In the genomic region with DNA sequence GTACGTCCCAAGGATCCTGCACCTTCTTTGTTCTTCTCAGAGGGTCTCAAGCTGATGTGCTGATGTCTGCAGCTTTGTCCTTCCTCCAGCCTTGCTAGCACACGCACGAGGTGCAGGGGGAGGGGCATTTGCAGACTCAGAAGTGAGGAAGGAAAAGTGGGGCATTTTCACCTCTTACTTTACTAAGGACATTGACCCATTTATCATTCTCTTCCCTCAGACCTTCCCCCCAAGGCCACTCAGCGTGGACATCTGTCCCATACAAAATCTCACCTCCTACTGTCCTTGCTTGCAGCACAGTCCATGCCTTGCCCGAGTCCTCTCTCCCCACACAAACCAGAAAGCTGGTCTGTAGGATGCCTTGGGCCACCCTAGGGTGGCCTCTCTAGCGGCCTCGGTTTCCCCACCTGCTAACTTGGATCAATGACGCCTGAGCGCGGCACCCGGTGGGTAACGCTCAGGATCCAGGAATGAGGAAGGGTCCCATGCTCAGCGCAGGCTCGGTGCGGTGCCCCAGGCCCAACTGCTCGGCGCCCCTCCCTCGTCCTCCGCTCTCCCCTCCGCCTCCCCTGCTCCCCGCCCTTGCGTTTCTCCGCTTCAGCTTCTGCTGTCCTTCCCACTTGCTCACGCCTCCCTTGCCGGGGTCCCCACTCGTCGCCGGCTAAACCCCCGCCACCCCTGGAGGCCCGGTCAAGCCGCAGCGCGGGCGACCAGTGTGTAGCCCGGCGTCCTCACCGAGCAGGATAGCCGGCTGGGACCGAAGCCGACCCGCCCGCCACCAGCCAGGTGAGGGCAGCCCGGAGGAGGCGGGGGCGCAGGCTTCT, we compare ENCODE assay signal across 9 mouse cellular contexts. TPM values are rescaled to one million over a fixed set of nuclear protein-coding genes. Genes with fewer than 3 reads are reported as not detected.
A peak's percentile ranks its signal among the peaks of the same experiment; 100 is the strongest.
DNase-seq lines count a peak whose midpoint lies in the region; ATAC-seq and TF ChIP-seq lines count a peak whose summit lies in the region.
"Had no signal": no experiment of that assay in that cellular context is flagged by ENCODE, and none has a peak within 500 bp of the region (broad histone marks: within the 10 kb centered on the region; RNA-seq: fewer than 3 reads in every experiment).

A gene (plus strand): TSS at position 643 of the 824 bp plus-strand sequence.

- H3K4me1 ChIP-seq in lung, postnatal 0 days (ENCODE audit: insufficient read depth, low read depth, low read length): no peaks in the 10 kb centered on the region; the same call in none of the 2 replicates
- peaks cover 22% of the 10 kb centered on the region for H3K4me1 ChIP-seq in heart, postnatal 0 days (ENCODE audit: control insufficient read depth, insufficient read depth)
- H3K4me1 ChIP-seq in neural tube, embryonic 11.5 days (ENCODE audit: control insufficient read depth, insufficient read depth, low read length): peaks cover 5% of the 10 kb centered on the region; the same call in 1 of the 2 replicates

- no peaks in the 10 kb centered on the region for H3K9me3 ChIP-seq in lung, postnatal 0 days (ENCODE audit: low read length)
- no peaks in the 10 kb centered on the region for H3K9me3 ChIP-seq in heart, postnatal 0 days (replicated peaks; ENCODE audit: control insufficient read depth, low read length)
- no peaks in the 10 kb centered on the region for H3K9me3 ChIP-seq in neural tube, embryonic 11.5 days (ENCODE audit: control insufficient read depth, low read length)

- H3K36me3 ChIP-seq in lung, postnatal 0 days (ENCODE audit: insufficient read depth, low read length): no peaks in the 10 kb centered on the region
- H3K36me3 ChIP-seq in heart, postnatal 0 days (replicated peaks; ENCODE audit: control insufficient read depth, insufficient read depth, low read length): no peaks in the 10 kb centered on the region
- H3K36me3 ChIP-seq in neural tube, embryonic 11.5 days (ENCODE audit: control insufficient read depth, insufficient read depth, low read length): no peaks in the 10 kb centered on the region

- peak within 1 kb of the TSS; percentile 59 for H3K4me2 ChIP-seq in lung, postnatal 0 days (replicated peaks; ENCODE audit: low read depth, low read length)
- H3K4me2 ChIP-seq in heart, postnatal 0 days (ENCODE audit: low read depth, low read length): peak within 1 kb of the TSS; percentile 76
- peak within 1 kb of the TSS; percentile 90 for H3K4me2 ChIP-seq in neural tube, embryonic 11.5 days (ENCODE audit: low read depth)

- H3K27ac ChIP-seq in lung, postnatal 0 days (ENCODE audit: low read length): no peak within 1 kb of the TSS
- H3K27ac ChIP-seq in heart, postnatal 0 days (ENCODE audit: low read depth): no peak within 1 kb of the TSS
- 0 out of 2 replicates have a peak within 1 kb of the TSS, but pooled peaks have one; percentile 27 for H3K27ac ChIP-seq in neural tube, embryonic 11.5 days (ENCODE audit: low read depth, low read length)

- H3K27me3 ChIP-seq in lung, postnatal 0 days (replicated peaks; ENCODE audit: insufficient read depth, low read length): peaks cover 39% of the 10 kb centered on the region; the same call in 1 of the 2 replicates
- H3K27me3 ChIP-seq in heart, postnatal 0 days (ENCODE audit: control insufficient read depth, insufficient read depth, low read length): peaks cover 42% of the 10 kb centered on the region
- H3K27me3 ChIP-seq in neural tube, embryonic 11.5 days (ENCODE audit: control insufficient read depth, insufficient read depth, low read length): peaks cover 39% of the 10 kb centered on the region

- no peak for TF ChIP-seq EP300 in lung, postnatal 0 days (IDR thresholded peaks at IDR 0.05)
- TF ChIP-seq EP300 in heart, postnatal 0 days (IDR thresholded peaks at IDR 0.05; ENCODE audit: low read depth): no peak

- no peak for DNase-seq in lung, postnatal 0 days (ENCODE audit: low spot score)
- no peak for DNase-seq in lung, postnatal 14 days
- peak; percentile 38 to 42 for DNase-seq in cerebellum, postnatal 4 days (ENCODE audit: low spot score in 2 of 2)
- DNase-seq in heart, postnatal 0 days (ENCODE audit: low spot score): no peak
- DNase-seq in left cerebral cortex, adult 8-10 months (ENCODE audit: low spot score in 2 of 2): peak in 1 of 2 experiments; percentile 45
- DNase-seq in neural tube, embryonic 11.5 days (ENCODE audit: low spot score): peak; percentile 63
- DNase-seq in spleen, postnatal 10 days (ENCODE audit: low spot score in 2 of 2): no peak
- DNase-seq in thymus, postnatal 10 days (ENCODE audit: low spot score in 2 of 2): no peak

- WGBS in lung, postnatal 0 days: 2% methylated on average over 44 of the region's 45 CpGs
- WGBS in heart, postnatal 0 days: 4% methylated on average over 41 of the region's 45 CpGs
- WGBS in neural tube, embryonic 11.5 days: under 1% methylated on average over 44 of the region's 45 CpGs

- H3K4me3 ChIP-seq in lung, postnatal 0 days (ENCODE audit: low read depth, low read length): peak within 1 kb of the TSS; percentile 37
- H3K4me3 ChIP-seq in heart, postnatal 0 days (ENCODE audit: low read depth, low read length): peak within 1 kb of the TSS; percentile 45
- peak within 1 kb of the TSS; percentile 55 for H3K4me3 ChIP-seq in neural tube, embryonic 11.5 days (ENCODE audit: low read depth, low read length)

- ATAC-seq in lung, postnatal 0 days: no peak
- peak; percentile 15 for ATAC-seq in heart, postnatal 0 days (ENCODE audit: insufficient read depth, low read depth)
- peak; percentile 56 for ATAC-seq in neural tube, embryonic 11.5 days (ENCODE audit: insufficient read depth, low FRiP score, low TSS enrichment)

- H3K9ac ChIP-seq in lung, postnatal 0 days (replicated peaks; ENCODE audit: low read depth): no peak within 1 kb of the TSS
- H3K9ac ChIP-seq in heart, postnatal 0 days (replicated peaks; ENCODE audit: low read depth, low read length): peak within 1 kb of the TSS; percentile 52
- H3K9ac ChIP-seq in neural tube, embryonic 11.5 days (ENCODE audit: low read length): peak within 1 kb of the TSS; percentile 72

- no peak for TF ChIP-seq CTCF in lung, postnatal 0 days (IDR thresholded peaks at IDR 0.05)
- no peak for TF ChIP-seq CTCF in heart, postnatal 0 days (IDR thresholded peaks at IDR 0.05; ENCODE audit: low read depth)

RNA-seq across cellular contexts. Expression of the gene that starts here (rescaled TPM):
- polyA plus RNA-seq in lung, postnatal 0 days (2015; fragmentation: Nextera tagmentation; extraction: Ambion mirVana): 6.2 and 8.2 TPM in 2 replicates
- 15.5 and 18.7 TPM in 2 replicates for total RNA-seq in heart, postnatal 0 days (2014; rRNA removed; ENCODE audit: low replicate concordance)
- polyA plus RNA-seq in heart, postnatal 0 days (2015; fragmentation: Nextera tagmentation; extraction: Ambion mirVana): 23.7 and 28.1 TPM in 2 replicates
- 100 to 1,000 TPM; 243 to 258 (median 253) TPM for total RNA-seq in left cerebral cortex, adult 8-10 months (2022)
- 20.6 and 22.5 TPM in 2 replicates for polyA plus RNA-seq in neural tube, embryonic 11.5 days (2014; fragmentation: Nextera tagmentation; extraction: Ambion mirVana)
- total RNA-seq: neutrophil, adult 5-6 weeks had no signal

Comparison
In these comparisons a context has a peak if more than half of its experiments do, and no peak if none do; other contexts are left out.
1. RNA of the gene that starts here (total RNA-seq): 243 to 258 TPM in left cerebral cortex, adult 8-10 months; 15.5 to 18.7 TPM in heart, postnatal 0 days; every median in the first group is over 10 times any median in the second.
2. DNase-seq: peak in cerebellum, postnatal 4 days (2 of 2) and neural tube, embryonic 11.5 days (single experiment); none in lung, postnatal 0 days (single experiment), lung, postnatal 14 days (single experiment), heart, postnatal 0 days (single experiment), spleen, postnatal 10 days (0 of 2) and thymus, postnatal 10 days (0 of 2).
3. Peak in every context shown above with its lines, with median percentiles within 50 percentile points of each other: H3K4me2 ChIP-seq and H3K4me3 ChIP-seq.